Mouse (Mus musculus): Measurements from ENCODE around the gene Alad.

- TF ChIP-seq CTCF (IDR thresholded peaks at IDR 0.05; ENCODE audit: borderline replicate concordance, insufficient read depth, low read depth, low read length) = no peak
- no peak for TF ChIP-seq POLR2A (IDR thresholded peaks at IDR 0.05; ENCODE audit: borderline replicate concordance, insufficient read depth, low read length)
Observed at GRCm38 (mm10) chr4:62503374-62503970, 16.2 kb downstream of the Alad start, which contains the start of gene Hdhd3.
